In genomic region chr7:130754790-130755189, GRCm38 (mm10) we compare ENCODE assay signal across 9 mouse cellular contexts. TPM values are rescaled to one million over a fixed set of nuclear protein-coding genes. Genes with fewer than 3 reads are reported as not detected.
DNase-seq lines count a peak whose midpoint lies in the region; ATAC-seq and TF ChIP-seq lines count a peak whose summit lies in the region.
"Had no signal": no experiment of that assay in that cellular context is flagged by ENCODE, and none has a peak within 500 bp of the region (broad histone marks: within the 10 kb centered on the region; RNA-seq: fewer than 3 reads in every experiment).

No protein-coding gene starts in this region.

- no peak for TF ChIP-seq EP300 in lung, postnatal 0 days (IDR thresholded peaks at IDR 0.05)

- no peaks in the 10 kb centered on the region for H3K9me3 ChIP-seq in lung, postnatal 0 days (ENCODE audit: low read length)
- H3K9me3 ChIP-seq: megakaryocyte, embryonic 14.5 days had no signal

- no peaks in the 10 kb centered on the region for H3K27me3 ChIP-seq in kidney, adult 2 months (replicated peaks; ENCODE audit: control insufficient read depth, insufficient read depth, low read length)
- no peaks in the 10 kb centered on the region for H3K27me3 ChIP-seq in lung, postnatal 0 days (replicated peaks; ENCODE audit: insufficient read depth, low read length)
- H3K27me3 ChIP-seq: megakaryocyte, embryonic 14.5 days had no signal

- no peak for TF ChIP-seq POLR2A in kidney, adult 2 months (IDR thresholded peaks at IDR 0.05; ENCODE audit: low read depth, low read length)

- peak; percentile 33 for DNase-seq in kidney, adult 2 months
- no peak for DNase-seq in kidney, adult 8-10 months
- peak; percentile 72 for DNase-seq in NIH3T3 (ENCODE audit: low read depth)
- DNase-seq in embryo, embryonic 10.5 days (ENCODE audit: low spot score), result peak; percentile 43
- peak; percentile 55 for DNase-seq in lung, postnatal 0 days (ENCODE audit: low spot score)
- no peak for DNase-seq in layer of hippocampus, postnatal 25 days (ENCODE audit: extremely low spot score in 1 of 2, low spot score in 1 of 2)
- no peak for DNase-seq in spleen, postnatal 10 days (ENCODE audit: low spot score in 2 of 2)
- DNase-seq in adrenal gland, adult 18-20 months (ENCODE audit: low spot score in 2 of 2), result no peak

- H3K27ac ChIP-seq in kidney, adult 2 months (ENCODE audit: insufficient read depth, low read depth, low read length), result no peak overlapping the region
- H3K27ac ChIP-seq in lung, postnatal 0 days (ENCODE audit: low read length), result no peak overlapping the region

- 0 out of 2 replicates have a peak, but pooled peaks cover 5% of the 10 kb centered on the region for H3K36me3 ChIP-seq in kidney, adult 2 months (ENCODE audit: control insufficient read depth, insufficient read depth, low read length)
- no peaks in the 10 kb centered on the region for H3K36me3 ChIP-seq in lung, postnatal 0 days (ENCODE audit: insufficient read depth, low read length)

- WGBS in kidney, adult 2 months, result 92% methylated on average over 2 of the region's 2 CpGs
- WGBS in lung, postnatal 0 days, result 88% methylated on average over 2 of the region's 2 CpGs

- H3K4me3 ChIP-seq in kidney, adult 2 months (ENCODE audit: insufficient read depth, low read depth, low read length), result no peak overlapping the region
- H3K4me3 ChIP-seq in lung, postnatal 0 days (ENCODE audit: low read depth, low read length), result no peak overlapping the region
- H3K4me3 ChIP-seq: megakaryocyte, embryonic 14.5 days had no signal

- no peak overlapping the region for H3K4me2 ChIP-seq in lung, postnatal 0 days (replicated peaks; ENCODE audit: low read depth, low read length)

- TF ChIP-seq CTCF in kidney, adult 2 months (conservative IDR thresholded peaks at IDR 0.05; ENCODE audit: insufficient read depth, insufficient read length, low read depth, low read length), result peak; percentile 28; the same call in 1 of the 2 replicates
- peak; percentile 71 for TF ChIP-seq CTCF in lung, postnatal 0 days (IDR thresholded peaks at IDR 0.05)

- ATAC-seq in lung, postnatal 0 days, result peak; percentile 53

- no peak overlapping the region for H3K9ac ChIP-seq in lung, postnatal 0 days (replicated peaks; ENCODE audit: low read depth)

- no peaks in the 10 kb centered on the region; the same call in 1 of the 2 replicates for H3K4me1 ChIP-seq in kidney, adult 2 months (ENCODE audit: control insufficient read depth, insufficient read depth, low read length)
- no peaks in the 10 kb centered on the region for H3K4me1 ChIP-seq in lung, postnatal 0 days (ENCODE audit: insufficient read depth, low read depth, low read length)

RNA-seq across cellular contexts. Expression of gene Btbd16, which starts 19.1 kb away (rescaled TPM):
- 0.06 and 0.12 TPM in 2 replicates for polyA plus RNA-seq in kidney, adult 2 months (2012; rRNA removed)
- 0.08 TPM in 1 of 2 replicates, not detected in the other for polyA plus RNA-seq in lung, postnatal 0 days (2015; fragmentation: Nextera tagmentation; extraction: Ambion mirVana)
- total RNA-seq in layer of hippocampus, postnatal 25 days (2021), result under 1 TPM; 0.86 to 0.87 TPM
- not detected for total RNA-seq in adrenal gland, adult 18-20 months (2021)

Comparison
In these comparisons a context has a peak if more than half of its experiments do, and no peak if none do; other contexts are left out.
1. DNase-seq: peak in kidney, adult 2 months (single experiment), NIH3T3 (single experiment), embryo, embryonic 10.5 days (single experiment) and lung, postnatal 0 days (single experiment); none in kidney, adult 8-10 months (0 of 2), layer of hippocampus, postnatal 25 days (0 of 2), spleen, postnatal 10 days (0 of 2) and adrenal gland, adult 18-20 months (0 of 2).